18 mouse cellular contexts compared by ENCODE assay signal in the genomic region with DNA sequence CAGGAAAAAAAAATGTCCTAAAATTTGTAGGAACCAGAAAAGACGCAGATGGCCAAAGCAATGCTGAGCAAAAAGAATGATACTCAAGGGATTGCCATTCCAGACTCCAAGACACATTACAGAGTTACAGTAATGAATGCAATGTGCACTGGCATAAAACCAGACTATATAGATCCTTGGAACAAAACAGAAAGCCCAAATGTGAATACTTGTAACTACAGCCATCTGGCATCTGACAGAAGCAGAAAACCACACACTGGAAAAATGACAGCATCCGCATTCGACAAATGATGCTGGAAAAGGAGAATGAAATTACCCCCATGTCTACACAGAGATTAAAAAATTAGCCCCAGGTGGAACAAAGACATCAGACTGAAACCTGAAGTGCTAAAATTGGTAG. TPM values are rescaled to one million over a fixed set of nuclear protein-coding genes. Genes with fewer than 3 reads are reported as not detected.
DNase-seq lines count a peak whose midpoint lies in the region; ATAC-seq and TF ChIP-seq lines count a peak whose summit lies in the region.
"Had no signal": no experiment of that assay in that cellular context is flagged by ENCODE, and none has a peak within 500 bp of the region (broad histone marks: within the 10 kb centered on the region; RNA-seq: fewer than 3 reads in every experiment).

No protein-coding gene starts in this region.

- H3K4me1 ChIP-seq in hindbrain, embryonic 14.5 days (replicated peaks; ENCODE audit: control insufficient read depth, insufficient read depth, low read length), result 0 out of 2 replicates have a peak, but pooled peaks cover 5% of the 10 kb centered on the region
- no peaks in the 10 kb centered on the region for H3K4me1 ChIP-seq in hindbrain, embryonic 12.5 days
- H3K4me1 ChIP-seq in forebrain, postnatal 0 days (ENCODE audit: insufficient read depth), result peaks cover 5% of the 10 kb centered on the region; the same call in 1 of the 2 replicates
- H3K4me1 ChIP-seq in kidney, adult 2 months (ENCODE audit: control insufficient read depth, insufficient read depth, low read length), result no peaks in the 10 kb centered on the region
- H3K4me1 ChIP-seq: heart, embryonic 12.5 days had no signal

- no peak for TF ChIP-seq CTCF in forebrain, postnatal 0 days (IDR thresholded peaks at IDR 0.05; ENCODE audit: low read depth)
- no peak for TF ChIP-seq CTCF in kidney, adult 2 months (conservative IDR thresholded peaks at IDR 0.05; ENCODE audit: insufficient read depth, insufficient read length, low read depth, low read length)

- no peak overlapping the region for H3K4me3 ChIP-seq in hindbrain, embryonic 14.5 days (replicated peaks; ENCODE audit: low read length)
- no peak overlapping the region for H3K4me3 ChIP-seq in hindbrain, embryonic 12.5 days
- H3K4me3 ChIP-seq in forebrain, postnatal 0 days (ENCODE audit: low read depth, low read length), result no peak overlapping the region
- no peak overlapping the region for H3K4me3 ChIP-seq in kidney, adult 2 months (ENCODE audit: insufficient read depth, low read depth, low read length)
- H3K4me3 ChIP-seq: heart, embryonic 12.5 days had no signal

- no peak overlapping the region for H3K9ac ChIP-seq in hindbrain, embryonic 14.5 days
- H3K9ac ChIP-seq in hindbrain, embryonic 12.5 days, result no peak overlapping the region
- no peak overlapping the region for H3K9ac ChIP-seq in forebrain, postnatal 0 days
- H3K9ac ChIP-seq: heart, embryonic 12.5 days had no signal

- H3K36me3 ChIP-seq in hindbrain, embryonic 14.5 days (replicated peaks; ENCODE audit: control insufficient read depth, insufficient read depth), result no peaks in the 10 kb centered on the region
- H3K36me3 ChIP-seq in hindbrain, embryonic 12.5 days, result no peaks in the 10 kb centered on the region
- no peaks in the 10 kb centered on the region for H3K36me3 ChIP-seq in forebrain, postnatal 0 days (ENCODE audit: insufficient read depth)
- H3K36me3 ChIP-seq in kidney, adult 2 months (ENCODE audit: control insufficient read depth, insufficient read depth, low read length), result no peaks in the 10 kb centered on the region
- H3K36me3 ChIP-seq: heart, embryonic 12.5 days had no signal

- no peaks in the 10 kb centered on the region for H3K9me3 ChIP-seq in hindbrain, embryonic 14.5 days (ENCODE audit: control insufficient read depth, low read length)
- H3K9me3 ChIP-seq in hindbrain, embryonic 12.5 days (replicated peaks), result no peaks in the 10 kb centered on the region
- no peaks in the 10 kb centered on the region for H3K9me3 ChIP-seq in forebrain, postnatal 0 days (ENCODE audit: low read length)

- no peak overlapping the region for H3K4me2 ChIP-seq in hindbrain, embryonic 14.5 days (replicated peaks)
- H3K4me2 ChIP-seq in hindbrain, embryonic 12.5 days (replicated peaks), result no peak overlapping the region
- H3K4me2 ChIP-seq in forebrain, postnatal 0 days (ENCODE audit: low read depth), result no peak overlapping the region
- H3K4me2 ChIP-seq: heart, embryonic 12.5 days had no signal

- peak overlapping the region; percentile 54; the same call in 1 of the 2 replicates for H3K27ac ChIP-seq in hindbrain, embryonic 14.5 days
- no peak overlapping the region for H3K27ac ChIP-seq in hindbrain, embryonic 12.5 days
- H3K27ac ChIP-seq in forebrain, postnatal 0 days (ENCODE audit: low read depth, low read length), result peak overlapping the region; percentile 64
- no peak overlapping the region for H3K27ac ChIP-seq in kidney, adult 2 months (ENCODE audit: insufficient read depth, low read depth, low read length)
- H3K27ac ChIP-seq: macrophage had no signal

- no peak for DNase-seq in hindbrain, embryonic 14.5 days (ENCODE audit: low spot score)
- peak; percentile 23 for DNase-seq in right cerebral cortex, adult 18-20 months
- DNase-seq in right cerebral cortex, adult 2 months (ENCODE audit: low spot score in 2 of 2), result no peak
- peak; percentile 81 for DNase-seq in forebrain, postnatal 0 days
- no peak for DNase-seq in kidney, adult 2 months
- DNase-seq in kidney, adult 11 months, result no peak
- DNase-seq: cerebellum, adult 9-11 months; gastrocnemius, postnatal 36 days; heart, postnatal 4 days; kidney, adult 9 months; lung, adult 18-20 months; midbrain, embryonic 14.5 days; thymus, adult 2 months had no signal

- no peaks in the 10 kb centered on the region for H3K27me3 ChIP-seq in hindbrain, embryonic 14.5 days (ENCODE audit: control insufficient read depth, insufficient read depth, low read length)
- H3K27me3 ChIP-seq in hindbrain, embryonic 12.5 days, result no peaks in the 10 kb centered on the region
- H3K27me3 ChIP-seq in forebrain, postnatal 0 days (ENCODE audit: insufficient read depth, low read length), result no peaks in the 10 kb centered on the region
- H3K27me3 ChIP-seq in kidney, adult 2 months (replicated peaks; ENCODE audit: control insufficient read depth, insufficient read depth, low read length), result no peaks in the 10 kb centered on the region
- H3K27me3 ChIP-seq: heart, embryonic 12.5 days had no signal

- no peak for ATAC-seq in hindbrain, embryonic 14.5 days (ENCODE audit: low FRiP score)
- ATAC-seq in hindbrain, embryonic 12.5 days (ENCODE audit: low FRiP score), result no peak
- ATAC-seq in forebrain, postnatal 0 days, result peak; percentile 44; the same call in 1 of the 2 replicates
- ATAC-seq: CD4-positive, CD25-positive, alpha-beta regulatory T cell, adult 4 months; Patski had no signal

- TF ChIP-seq POLR2A in kidney, adult 2 months (IDR thresholded peaks at IDR 0.05; ENCODE audit: low read depth, low read length), result no peak

- 63% methylated on average over 3 of the region's 3 CpGs for WGBS in hindbrain, embryonic 14.5 days
- WGBS in hindbrain, embryonic 12.5 days, result 80% methylated on average over 3 of the region's 3 CpGs
- WGBS in forebrain, postnatal 0 days, result 55% methylated on average over 3 of the region's 3 CpGs
- 90% methylated on average over 3 of the region's 3 CpGs for WGBS in kidney, adult 2 months

RNA-seq across cellular contexts. Expression of a gene that starts 5.5 kb away (rescaled TPM):
- polyA plus RNA-seq in hindbrain, embryonic 14.5 days (2014; fragmentation: Nextera tagmentation; extraction: Ambion mirVana), result 473 and 509 TPM in 2 replicates
- 344 and 354 TPM in 2 replicates for polyA plus RNA-seq in hindbrain, embryonic 12.5 days (2016; fragmentation: Nextera tagmentation; extraction: Ambion mirVana)
- 545 and 656 TPM in 2 replicates for total RNA-seq in forebrain, postnatal 0 days (2014; rRNA removed)
- 345 and 405 TPM in 2 replicates for polyA plus RNA-seq in forebrain, postnatal 0 days (2015; fragmentation: Nextera tagmentation; extraction: Ambion mirVana)
- polyA plus RNA-seq in kidney, adult 2 months (2012; rRNA removed), result 29.2 and 31.1 TPM in 2 replicates

RNA-seq across cellular contexts. Expression of a gene that starts 27.0 kb away (rescaled TPM):
- 0.16 TPM in 1 of 2 replicates, not detected in the other for polyA plus RNA-seq in hindbrain, embryonic 14.5 days (2014; fragmentation: Nextera tagmentation; extraction: Ambion mirVana)
- not detected in 2 replicates for polyA plus RNA-seq in hindbrain, embryonic 12.5 days (2016; fragmentation: Nextera tagmentation; extraction: Ambion mirVana)
- 0.62 TPM in 1 of 2 replicates, not detected in the other for total RNA-seq in forebrain, postnatal 0 days (2014; rRNA removed)
- polyA plus RNA-seq in forebrain, postnatal 0 days (2015; fragmentation: Nextera tagmentation; extraction: Ambion mirVana), result 0.89 and 1.2 TPM in 2 replicates
- 1.1 and 1.3 TPM in 2 replicates for polyA plus RNA-seq in kidney, adult 2 months (2012; rRNA removed)
- polyA plus RNA-seq: CD4-positive, CD25-positive, alpha-beta regulatory T cell, adult 4 months; heart, embryonic 12.5 days; macrophage; Patski had no signal

RNA-seq across cellular contexts. Expression of a gene that starts 53.8 kb away (rescaled TPM):
- polyA plus RNA-seq in hindbrain, embryonic 14.5 days (2014; fragmentation: Nextera tagmentation; extraction: Ambion mirVana), result 0.96 and 1.1 TPM in 2 replicates
- 1.1 and 1.5 TPM in 2 replicates for polyA plus RNA-seq in hindbrain, embryonic 12.5 days (2016; fragmentation: Nextera tagmentation; extraction: Ambion mirVana)
- total RNA-seq in forebrain, postnatal 0 days (2014; rRNA removed), result 1.1 and 4.2 TPM in 2 replicates
- 0.83 and 1.4 TPM in 2 replicates for polyA plus RNA-seq in forebrain, postnatal 0 days (2015; fragmentation: Nextera tagmentation; extraction: Ambion mirVana)
- polyA plus RNA-seq in kidney, adult 2 months (2012; rRNA removed), result 1.5 and 7.4 TPM in 2 replicates
- polyA plus RNA-seq: Patski had no signal

Comparison
In these comparisons a context has a peak if more than half of its experiments do, and no peak if none do; other contexts are left out.
1. DNase-seq: peak in right cerebral cortex, adult 18-20 months (single experiment) and forebrain, postnatal 0 days (single experiment); none in hindbrain, embryonic 14.5 days (single experiment), right cerebral cortex, adult 2 months (0 of 2), kidney, adult 2 months (single experiment) and kidney, adult 11 months (single experiment).
2. H3K27ac ChIP-seq: peak in hindbrain, embryonic 14.5 days (single experiment) and forebrain, postnatal 0 days (single experiment); none in hindbrain, embryonic 12.5 days (single experiment) and kidney, adult 2 months (single experiment).
3. RNA of a gene that starts 5.5 kb away (polyA plus RNA-seq): 473 to 509 TPM in hindbrain, embryonic 14.5 days, 345 to 405 TPM in forebrain, postnatal 0 days and 344 to 354 TPM in hindbrain, embryonic 12.5 days; 29.2 to 31.1 TPM in kidney, adult 2 months; every median in the first group is over 10 times any median in the second.